Mouse (Mus musculus) heart, embryonic 15.5 days (tissue): ENCODE data around the gene Gm5105. TPM values are rescaled to one million over a fixed set of nuclear protein-coding genes. Genes with fewer than 3 reads are reported as not detected.

ENCODE experiments used
- ATAC-seq: fragments of 200-750 bp; cut with Nextera tagmentation; replicated peaks from 2 replicates; pipeline ENCODE4 v1.8.0; 2017; ENCODE audit warnings: low read depth, moderate TSS enrichment; ENCODE audit not compliant: insufficient number of reproducible peaks, insufficient read depth, low FRiP score
- H3K27ac ChIP-seq: fragments of 300-500 bp; sonication (generic); 2 replicates; pipeline ENCODE4 v1.5.1; 2015; ENCODE audit warnings: mild to moderate bottlenecking, inconsistent platforms
- H3K27me3 ChIP-seq: fragments of 300-500 bp; sonication (generic); 2 replicates; pipeline ENCODE4 v1.6.1; 2015; ENCODE audit warnings: inconsistent platforms
- H3K36me3 ChIP-seq: fragments of 300-500 bp; sonication (generic); 2 replicates; pipeline ENCODE4 v1.6.1; 2015; ENCODE audit warnings: mild to moderate bottlenecking, inconsistent platforms
- H3K4me1 ChIP-seq: fragments of 300-500 bp; sonication (generic); replicated peaks from 2 replicates; pipeline ENCODE4 v1.6.1; 2015; ENCODE audit warnings: inconsistent platforms
- H3K4me2 ChIP-seq: fragments of 300-500 bp; sonication (generic); 2 replicates; pipeline ENCODE4 v1.6.1; 2015; ENCODE audit warnings: inconsistent platforms, mild to moderate bottlenecking, moderate library complexity
- H3K4me3 ChIP-seq: fragments of 300-500 bp; sonication (generic); 2 replicates; pipeline ENCODE4 v1.5.1; 2015; ENCODE audit warnings: mild to moderate bottlenecking, inconsistent platforms
- H3K9ac ChIP-seq: fragments of 300-500 bp; sonication (generic); 2 replicates; pipeline ENCODE4 v1.6.1; 2015; ENCODE audit warnings: mild to moderate bottlenecking, inconsistent platforms
- H3K9me3 ChIP-seq: fragments of 300-500 bp; sonication (generic); replicated peaks from 2 replicates; pipeline ENCODE4 v1.6.1; 2016; ENCODE audit warnings: inconsistent platforms
- WGBS: fragments of 180-500 bp; shearing (Covaris S2); methylation state at CpG from one replicate; pipeline ENCODE4 v1.1.7; 2015; ENCODE audit warnings: mixed read lengths; 5-methylcytosine and 5-hydroxymethylcytosine counted together
- polyA plus RNA-seq: library from polyadenylated mRNA; unstranded; fragments of >200 nt; fragmentation: Nextera tagmentation; extraction: Ambion mirVana; gene quantifications from 2 replicates; pipeline ENCODE4 v1.2.1, GENCODE M21; 2015

Gm5105 gene
- polyA plus RNA-seq, 1 experiment from 2014 or later = 0.58 TPM

GRCm38 (mm10) chr3:138095301-138095700 is 28.1 kb upstream of the Gm5105 start:
- Histone ChIP-seq H3K27ac (peak overlapping the region; percentile 36; the same call in 1 of the 2 replicates), H3K9ac (no peak overlapping the region), H3K4me3 (no peak overlapping the region), H3K36me3 (no peaks in the 10 kb centered on the region), H3K9me3 (no peaks in the 10 kb centered on the region), H3K4me2 (no peak overlapping the region), H3K4me1 (peaks cover 27% of the 10 kb centered on the region), H3K27me3 (no peaks in the 10 kb centered on the region)
- WGBS = 57% methylated on average over 3 of the region's 3 CpGs
- ATAC-seq = no peak

- Histone ChIP-seq H3K27me3 (no peaks in the 10 kb centered on the region), H3K9ac (no peak overlapping the region), H3K27ac (peak overlapping the region; percentile 72), H3K4me3 (no peak overlapping the region), H3K4me1 (peaks cover 13% of the 10 kb centered on the region), H3K9me3 (no peaks in the 10 kb centered on the region), H3K4me2 (no peak overlapping the region), H3K36me3 (0 out of 2 replicates have a peak, but pooled peaks cover 6% of the 10 kb centered on the region)
- WGBS = 67% methylated on average over 4 of the region's 4 CpGs
- ATAC-seq = no peak
These were observed 16.7 kb upstream of the Gm5105 start for GRCm38 (mm10) chr3:138083896-138084295.

- peak overlapping the region; percentile 72 for H3K27ac ChIP-seq
These were observed 16.0 kb upstream of the Gm5105 start for GRCm38 (mm10) chr3:138083073-138083637.

GRCm38 (mm10) chr3:138078701-138079100 is 11.5 kb upstream of the Gm5105 start:
- Histone ChIP-seq H3K27ac (0 out of 2 replicates have a peak overlapping the region, but pooled peaks have one; percentile 7), H3K4me1 (peaks cover 26% of the 10 kb centered on the region), H3K4me3 (no peak overlapping the region), H3K27me3 (no peaks in the 10 kb centered on the region), H3K36me3 (peaks cover 6% of the 10 kb centered on the region; the same call in 1 of the 2 replicates), H3K9ac (no peak overlapping the region), H3K4me2 (no peak overlapping the region), H3K9me3 (no peaks in the 10 kb centered on the region)
- no peak for ATAC-seq
- 35% methylated on average over 1 of the region's 1 CpGs for WGBS

More at GRCm38 (mm10) chr3:138083073-138083637, 16.0 kb upstream of the Gm5105 start:
- no peak overlapping the region for H3K4me2 ChIP-seq
- peaks cover 6% of the 10 kb centered on the region; the same call in 1 of the 2 replicates for H3K36me3 ChIP-seq
- no peak overlapping the region for H3K9ac ChIP-seq
- 64% methylated on average over 1 of the region's 1 CpGs for WGBS
- H3K9me3 ChIP-seq = no peaks in the 10 kb centered on the region
- no peak for ATAC-seq
- H3K27me3 ChIP-seq = no peaks in the 10 kb centered on the region
- peaks cover 18% of the 10 kb centered on the region for H3K4me1 ChIP-seq
- no peak overlapping the region for H3K4me3 ChIP-seq

GRCm38 (mm10) chr3:138077476-138078340 is 10.5 kb upstream of the Gm5105 start:
- 72% methylated on average over 11 of the region's 11 CpGs for WGBS
- ATAC-seq = no peak
- Histone ChIP-seq H3K9me3 (no peaks in the 10 kb centered on the region), H3K36me3 (peaks cover 6% of the 10 kb centered on the region; the same call in 1 of the 2 replicates), H3K27ac (no peak overlapping the region), H3K4me3 (no peak overlapping the region), H3K4me2 (no peak overlapping the region), H3K9ac (no peak overlapping the region), H3K27me3 (no peaks in the 10 kb centered on the region), H3K4me1 (peaks cover 21% of the 10 kb centered on the region)

GRCm38 (mm10) chr3:138075209-138075608 is 8.0 kb upstream of the Gm5105 start:
- H3K9ac ChIP-seq = no peak overlapping the region
- peaks cover 28% of the 10 kb centered on the region for H3K4me1 ChIP-seq
- peak overlapping the region; percentile 43 for H3K4me2 ChIP-seq
- H3K27me3 ChIP-seq = no peaks in the 10 kb centered on the region
- 31% methylated on average over 8 of the region's 8 CpGs for WGBS
- ATAC-seq = peak; percentile 68
- H3K36me3 ChIP-seq = no peaks in the 10 kb centered on the region; the same call in 1 of the 2 replicates
- H3K4me3 ChIP-seq = peak overlapping the region; percentile 6; the same call in 1 of the 2 replicates
- peak overlapping the region; percentile 67 for H3K27ac ChIP-seq
- no peaks in the 10 kb centered on the region for H3K9me3 ChIP-seq

- no peak overlapping the region for H3K27ac ChIP-seq
- no peaks in the 10 kb centered on the region for H3K27me3 ChIP-seq
- peaks cover 28% of the 10 kb centered on the region for H3K4me1 ChIP-seq
- H3K9ac ChIP-seq = no peak overlapping the region
- H3K4me3 ChIP-seq = peak overlapping the region; percentile 4; the same call in 1 of the 2 replicates
- no peaks in the 10 kb centered on the region; the same call in 1 of the 2 replicates for H3K36me3 ChIP-seq
- no peaks in the 10 kb centered on the region for H3K9me3 ChIP-seq
- H3K4me2 ChIP-seq = 0 out of 2 replicates have a peak overlapping the region, but pooled peaks have one; percentile 76
- ATAC-seq = no peak
- WGBS = 97% methylated on average over 1 of the region's 1 CpGs
These were observed 7.0 kb upstream of the Gm5105 start for GRCm38 (mm10) chr3:138074214-138074613.

GRCm38 (mm10) chr3:138071476-138072073 is 4.4 kb upstream of the Gm5105 start:
- Histone ChIP-seq H3K9ac (peak overlapping the region; percentile 46), H3K9me3 (no peaks in the 10 kb centered on the region)

GRCm38 (mm10) chr3:138071004-138071403 is 3.8 kb upstream of the Gm5105 start:
- ATAC-seq = no peak
- Histone ChIP-seq H3K4me3 (peak overlapping the region; percentile 53), H3K4me1 (peaks cover 23% of the 10 kb centered on the region), H3K27me3 (no peaks in the 10 kb centered on the region), H3K4me2 (peak overlapping the region; percentile 76), H3K9me3 (no peaks in the 10 kb centered on the region), H3K27ac (peak overlapping the region; percentile 85), H3K36me3 (no peaks in the 10 kb centered on the region), H3K9ac (peak overlapping the region; percentile 46)
- WGBS = 14% methylated on average over 1 of the region's 1 CpGs

More at GRCm38 (mm10) chr3:138071476-138072073, 4.4 kb upstream of the Gm5105 start:
- ATAC-seq = no peak
- peak overlapping the region; percentile 53 for H3K4me3 ChIP-seq
- no peaks in the 10 kb centered on the region for H3K36me3 ChIP-seq
- peak overlapping the region; percentile 85 for H3K27ac ChIP-seq
- H3K4me2 ChIP-seq = peak overlapping the region; percentile 76
- 41% methylated on average over 10 of the region's 10 CpGs for WGBS
- no peaks in the 10 kb centered on the region for H3K27me3 ChIP-seq
- peaks cover 23% of the 10 kb centered on the region for H3K4me1 ChIP-seq

GRCm38 (mm10) chr3:138069756-138070511 is 2.7 kb upstream of the Gm5105 start:
- peak overlapping the region; percentile 53 for H3K4me3 ChIP-seq
- H3K4me1 ChIP-seq = peaks cover 26% of the 10 kb centered on the region
- H3K9ac ChIP-seq = peak overlapping the region; percentile 65
- no peaks in the 10 kb centered on the region for H3K27me3 ChIP-seq
- H3K36me3 ChIP-seq = no peaks in the 10 kb centered on the region
- peak overlapping the region; percentile 85 for H3K27ac ChIP-seq
- peak overlapping the region; percentile 76 for H3K4me2 ChIP-seq
- no peak for ATAC-seq
- 47% methylated on average over 18 of the region's 18 CpGs for WGBS
- no peaks in the 10 kb centered on the region for H3K9me3 ChIP-seq
